Mouse (Mus musculus): Measurements from ENCODE around the gene Tgfbr3. TPM values are rescaled to one million over a fixed set of nuclear protein-coding genes. Genes with fewer than 3 reads are reported as not detected.

The Tgfbr3 gene
- polyA plus RNA-seq, 1 experiment: 0.71 TPM

- Histone ChIP-seq H3K4me3 (no peak overlapping the region), H3ac (ENCODE audit: control insufficient read depth, insufficient read length) (no peak overlapping the region), H3K4me2 (ENCODE audit: low read depth) (no peak overlapping the region), H3K36me3 (ENCODE audit: control insufficient read depth, insufficient read depth) (no peaks in the 10 kb centered on the region), H3K79me2 (ENCODE audit: control insufficient read depth, insufficient read depth) (no peaks in the 10 kb centered on the region), H3K27me3 (ENCODE audit: control insufficient read depth, insufficient read depth, insufficient read length) (peaks cover 8% of the 10 kb centered on the region)
- no peak for TF ChIP-seq REST (IDR thresholded peaks at IDR 0.05; ENCODE audit: insufficient read depth, insufficient read length)
- no peak for TF ChIP-seq E2F4 (IDR thresholded peaks at IDR 0.05; ENCODE audit: insufficient read depth)
- no peak for TF ChIP-seq POLR2AphosphoS2 (IDR thresholded peaks at IDR 0.05; ENCODE audit: insufficient read length, low read depth)
These were observed 149.4 kb downstream of the Tgfbr3 start for GRCm38 (mm10) chr5:107139800-107140651.

DNA sequence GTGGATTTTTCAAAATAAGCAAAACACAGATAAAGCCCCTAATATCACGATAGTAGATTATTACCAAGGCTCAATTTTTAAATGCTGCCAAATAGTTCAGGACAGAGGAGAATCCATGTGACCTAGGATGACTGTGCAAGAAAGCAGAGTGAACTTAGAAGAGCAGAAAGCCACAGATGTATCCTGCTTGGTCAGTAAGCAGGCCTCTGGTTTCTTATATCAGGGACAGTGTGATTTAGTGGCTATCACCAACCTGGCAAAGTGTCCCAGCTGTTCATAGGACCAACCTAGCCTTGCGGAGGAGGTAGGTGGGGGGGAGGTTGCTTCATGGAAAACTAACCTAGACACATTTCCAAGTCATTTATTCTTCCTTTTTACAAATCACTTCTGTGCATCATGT lies 156.1 kb downstream of the Tgfbr3 start:
- Histone ChIP-seq H3ac (ENCODE audit: control insufficient read depth, insufficient read length) (no peak overlapping the region), H3K4me3 (no peak overlapping the region), H3K36me3 (ENCODE audit: control insufficient read depth, insufficient read depth) (no peaks in the 10 kb centered on the region), H3K27me3 (ENCODE audit: control insufficient read depth, insufficient read depth, insufficient read length) (no peaks in the 10 kb centered on the region), H3K79me2 (ENCODE audit: control insufficient read depth, insufficient read depth) (no peaks in the 10 kb centered on the region), H3K4me2 (ENCODE audit: low read depth) (no peak overlapping the region)
- TF ChIP-seq REST (IDR thresholded peaks at IDR 0.05; ENCODE audit: insufficient read depth, insufficient read length) (no peak), CEBPB (IDR thresholded peaks at IDR 0.05; ENCODE audit: insufficient read depth, poor library complexity, severe bottlenecking) (no peak), MYOD1 (IDR thresholded peaks at IDR 0.05; ENCODE audit: control insufficient read depth in 1 of 3, insufficient read length in 2 of 3, low read depth in 2 of 3) (no peak), SRF (IDR thresholded peaks at IDR 0.05; ENCODE audit: control insufficient read depth, insufficient read length, low read depth) (no peak), TCF12 (IDR thresholded peaks at IDR 0.05; ENCODE audit: insufficient read depth, poor library complexity, severe bottlenecking) (no peak), USF1 (IDR thresholded peaks at IDR 0.05; ENCODE audit: low read depth) (no peak), TCF3 (IDR thresholded peaks at IDR 0.05; ENCODE audit: insufficient read length, low read depth) (no peak)

DNA sequence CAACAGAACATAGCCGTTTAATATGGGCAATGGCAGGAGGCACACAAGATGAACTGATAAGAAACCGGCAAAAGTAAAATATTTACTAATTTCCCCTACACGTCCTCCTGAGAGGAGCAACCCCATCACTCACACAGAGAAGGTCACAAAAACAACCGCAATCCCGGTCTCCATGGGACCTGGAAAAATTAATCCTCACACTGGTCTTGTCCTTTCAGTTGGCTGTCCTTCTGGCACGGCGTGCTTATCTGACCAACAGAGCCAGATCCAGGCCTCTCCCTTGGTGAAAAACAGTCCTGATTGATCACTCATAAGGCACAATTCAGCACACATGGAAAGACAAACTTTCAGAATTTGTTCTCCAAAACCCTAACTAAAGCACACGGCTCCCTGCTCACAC lies 157.2 kb downstream of the Tgfbr3 start:
- H3ac ChIP-seq (ENCODE audit: control insufficient read depth, insufficient read length): no peak overlapping the region
- TF ChIP-seq TCF12 (IDR thresholded peaks at IDR 0.05; ENCODE audit: insufficient read depth, poor library complexity, severe bottlenecking) (no peak), REST (IDR thresholded peaks at IDR 0.05; ENCODE audit: insufficient read depth, insufficient read length) (no peak), MAX (IDR thresholded peaks at IDR 0.05; ENCODE audit: low read depth) (no peak), POLR2A (IDR thresholded peaks at IDR 0.05; ENCODE audit: insufficient read length, low read depth) (no peak), E2F4 (IDR thresholded peaks at IDR 0.05; ENCODE audit: insufficient read depth) (no peak), USF1 (IDR thresholded peaks at IDR 0.05; ENCODE audit: low read depth) (no peak), MYOD1 (IDR thresholded peaks at IDR 0.05; ENCODE audit: control insufficient read depth in 1 of 3, insufficient read length in 2 of 3, low read depth in 2 of 3) (no peak), POLR2AphosphoS2 (IDR thresholded peaks at IDR 0.05; ENCODE audit: insufficient read length, low read depth) (no peak), MYOG (IDR thresholded peaks at IDR 0.05; ENCODE audit: control insufficient read depth in 1 of 3, insufficient read depth in 1 of 3, insufficient read length in 2 of 3, low read depth in 2 of 3) (no peak), CEBPB (IDR thresholded peaks at IDR 0.05; ENCODE audit: insufficient read depth, poor library complexity, severe bottlenecking) (no peak), TCF3 (IDR thresholded peaks at IDR 0.05; ENCODE audit: insufficient read length, low read depth) (no peak), SRF (IDR thresholded peaks at IDR 0.05; ENCODE audit: control insufficient read depth, insufficient read length, low read depth) (no peak)
- H3K79me2 ChIP-seq (ENCODE audit: control insufficient read depth, insufficient read depth): no peaks in the 10 kb centered on the region
- no peak overlapping the region for H3K4me2 ChIP-seq (ENCODE audit: low read depth)
- no peak overlapping the region for H3K4me3 ChIP-seq
- H3K27me3 ChIP-seq (ENCODE audit: control insufficient read depth, insufficient read depth, insufficient read length): no peaks in the 10 kb centered on the region
- no peaks in the 10 kb centered on the region for H3K36me3 ChIP-seq (ENCODE audit: control insufficient read depth, insufficient read depth)

DNA sequence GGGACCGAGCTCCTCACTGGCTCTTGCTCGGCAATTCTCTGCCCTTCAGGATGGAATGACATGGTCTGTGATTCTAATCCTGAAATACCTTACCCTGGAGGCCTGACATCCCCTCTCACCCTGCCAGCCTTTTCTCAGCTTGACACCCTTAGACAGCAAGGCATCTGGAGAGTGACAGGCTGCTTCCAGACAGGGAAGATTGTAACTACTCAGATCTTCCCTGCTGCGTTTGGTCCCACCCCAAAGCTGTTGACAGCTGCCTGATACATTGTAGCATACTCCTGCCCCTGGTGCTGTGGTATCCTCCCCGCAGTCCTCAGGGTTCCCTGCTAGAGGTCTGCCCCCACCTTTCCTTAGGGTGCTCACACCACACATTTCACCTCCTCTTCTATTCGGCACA lies 160.1 kb downstream of the Tgfbr3 start:
- Histone ChIP-seq H3K27me3 (ENCODE audit: control insufficient read depth, insufficient read depth, insufficient read length) (no peaks in the 10 kb centered on the region), H3K36me3 (ENCODE audit: control insufficient read depth, insufficient read depth) (no peaks in the 10 kb centered on the region), H3K4me2 (ENCODE audit: low read depth) (no peak overlapping the region)

DNA sequence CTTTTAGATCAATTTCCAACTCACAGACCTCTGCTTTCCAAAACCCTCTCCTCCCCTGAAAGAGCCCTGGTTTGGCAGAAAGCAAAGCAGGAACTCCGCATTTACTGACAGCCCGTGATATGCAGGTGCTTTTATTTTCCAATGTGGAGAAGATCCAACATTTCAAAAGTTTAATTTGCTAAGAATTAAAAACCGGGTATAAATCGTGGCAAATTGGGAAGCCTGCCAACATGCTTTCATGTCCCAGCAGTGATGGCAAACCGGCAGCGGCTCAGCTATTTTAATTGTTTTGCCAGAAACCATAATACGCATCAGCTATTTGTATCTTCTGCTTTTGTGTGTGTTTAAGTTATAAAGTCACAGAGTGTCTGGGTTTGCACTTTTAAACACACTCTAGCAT lies 162.9 kb downstream of the Tgfbr3 start:
- Histone ChIP-seq H3ac (ENCODE audit: control insufficient read depth, insufficient read length) (no peak overlapping the region), H3K79me2 (ENCODE audit: control insufficient read depth, insufficient read depth) (no peaks in the 10 kb centered on the region), H3K36me3 (ENCODE audit: control insufficient read depth, insufficient read depth) (no peaks in the 10 kb centered on the region), H3K4me2 (ENCODE audit: low read depth) (no peak overlapping the region), H3K4me3 (no peak overlapping the region), H3K27me3 (ENCODE audit: control insufficient read depth, insufficient read depth, insufficient read length) (no peaks in the 10 kb centered on the region)
- TF ChIP-seq MYOG (IDR thresholded peaks at IDR 0.05; ENCODE audit: control insufficient read depth in 1 of 3, insufficient read depth in 1 of 3, insufficient read length in 2 of 3, low read depth in 2 of 3): no peak
- no peak for TF ChIP-seq USF1 (IDR thresholded peaks at IDR 0.05; ENCODE audit: low read depth)
- TF ChIP-seq POLR2AphosphoS2 (IDR thresholded peaks at IDR 0.05; ENCODE audit: insufficient read length, low read depth): no peak
- TF ChIP-seq MYOD1 (IDR thresholded peaks at IDR 0.05; ENCODE audit: control insufficient read depth in 1 of 3, insufficient read length in 2 of 3, low read depth in 2 of 3): no peak
- TF ChIP-seq CEBPB (IDR thresholded peaks at IDR 0.05; ENCODE audit: insufficient read depth, poor library complexity, severe bottlenecking): no peak
- no peak for TF ChIP-seq MAX (IDR thresholded peaks at IDR 0.05; ENCODE audit: low read depth)
- no peak for TF ChIP-seq TCF12 (IDR thresholded peaks at IDR 0.05; ENCODE audit: insufficient read depth, poor library complexity, severe bottlenecking)
- no peak for TF ChIP-seq E2F4 (IDR thresholded peaks at IDR 0.05; ENCODE audit: insufficient read depth)
- TF ChIP-seq SRF (IDR thresholded peaks at IDR 0.05; ENCODE audit: control insufficient read depth, insufficient read length, low read depth): no peak

More for the DNA sequence above, 160.1 kb downstream of the Tgfbr3 start:
- Histone ChIP-seq H3ac (ENCODE audit: control insufficient read depth, insufficient read length) (no peak overlapping the region), H3K4me3 (no peak overlapping the region), H3K79me2 (ENCODE audit: control insufficient read depth, insufficient read depth) (no peaks in the 10 kb centered on the region)
- TF ChIP-seq POLR2A (IDR thresholded peaks at IDR 0.05; ENCODE audit: insufficient read length, low read depth): no peak
- TF ChIP-seq E2F4 (IDR thresholded peaks at IDR 0.05; ENCODE audit: insufficient read depth): no peak
- no peak for TF ChIP-seq MYOG (IDR thresholded peaks at IDR 0.05; ENCODE audit: control insufficient read depth in 1 of 3, insufficient read depth in 1 of 3, insufficient read length in 2 of 3, low read depth in 2 of 3)
- TF ChIP-seq TCF3 (IDR thresholded peaks at IDR 0.05; ENCODE audit: insufficient read length, low read depth): no peak
- no peak for TF ChIP-seq SRF (IDR thresholded peaks at IDR 0.05; ENCODE audit: control insufficient read depth, insufficient read length, low read depth)
- TF ChIP-seq POLR2AphosphoS2 (IDR thresholded peaks at IDR 0.05; ENCODE audit: insufficient read length, low read depth): no peak
- no peak for TF ChIP-seq TCF12 (IDR thresholded peaks at IDR 0.05; ENCODE audit: insufficient read depth, poor library complexity, severe bottlenecking)
- no peak for TF ChIP-seq MAX (IDR thresholded peaks at IDR 0.05; ENCODE audit: low read depth)
- no peak for TF ChIP-seq USF1 (IDR thresholded peaks at IDR 0.05; ENCODE audit: low read depth)
- TF ChIP-seq MYOD1 (IDR thresholded peaks at IDR 0.05; ENCODE audit: control insufficient read depth in 1 of 3, insufficient read length in 2 of 3, low read depth in 2 of 3): no peak

Measured in myocyte (in vitro differentiated cells).